Mouse (Mus musculus) embryonic facial prominence, embryonic 14.5 days (tissue): ENCODE measurements at regions not wholly inside any gene's neighbourhood (a gene's known extent, or its start where the extent isn't known, plus 50 kb on each side); places are given as distances from the start of the nearest gene placed in this dataset.

Experiments used
- ATAC-seq: fragments of 200-750 bp; cut with Nextera tagmentation; 2 replicates; pipeline ENCODE4 v1.8.0; 2017; ENCODE audit warnings: low read depth, moderate number of reproducible peaks, moderate TSS enrichment
- DNase-seq: peaks from one replicate; pipeline ENCODE4 v3.0.0-alpha.2; 2015; ENCODE audit warnings: low spot score
- H3K27ac ChIP-seq: fragments of 300-500 bp; sonication (generic); replicated peaks from 2 replicates; pipeline ENCODE4 v1.5.1; 2014; ENCODE audit warnings: low read depth, mild to moderate bottlenecking, low read length, moderate library complexity
- H3K27me3 ChIP-seq: fragments of 300-500 bp; sonication (generic); replicated peaks from 2 replicates; pipeline ENCODE4 v1.6.1; 2014; ENCODE audit warnings: low read length; ENCODE audit not compliant: control insufficient read depth, insufficient read depth
- H3K36me3 ChIP-seq: fragments of 300-500 bp; sonication (generic); 2 replicates; pipeline ENCODE4 v1.6.1; 2014; ENCODE audit warnings: low read length, mixed read lengths; ENCODE audit not compliant: control insufficient read depth, insufficient read depth
- H3K4me1 ChIP-seq: fragments of 300-500 bp; sonication (generic); 2 replicates; pipeline ENCODE4 v1.6.1; 2014; ENCODE audit warnings: antibody characterized with exemption, low read length; ENCODE audit not compliant: control insufficient read depth, insufficient read depth
- H3K4me2 ChIP-seq: fragments of 300-500 bp; sonication (generic); 2 replicates; pipeline ENCODE4 v1.6.1; 2014; ENCODE audit warnings: low read depth, mild to moderate bottlenecking, low read length, moderate library complexity, mixed read lengths
- H3K4me3 ChIP-seq: fragments of 300-500 bp; sonication (generic); 2 replicates; pipeline ENCODE4 v1.5.1; 2014; ENCODE audit warnings: low read depth, mild to moderate bottlenecking, low read length
- H3K9ac ChIP-seq: fragments of 300-500 bp; sonication (generic); 2 replicates; pipeline ENCODE4 v1.6.1; 2014; ENCODE audit warnings: low read depth, mild to moderate bottlenecking, low read length, moderate library complexity, mixed read lengths
- H3K9me3 ChIP-seq: fragments of 300-500 bp; sonication (generic); 2 replicates; pipeline ENCODE4 v1.6.1; 2016; ENCODE audit warnings: low read length; ENCODE audit not compliant: control insufficient read depth
- WGBS: fragments of 180-500 bp; shearing (Covaris S2); extraction: QIAGEN DNeasy Blood & Tissue Kit; methylation state at CpG from one replicate; pipeline ENCODE4 v1.1.7; 2014; 5-methylcytosine and 5-hydroxymethylcytosine counted together

GRCm38 (mm10) chr16:29035523-29035922, 106.0 kb upstream of the Mb21d2 start:
- H3K9ac ChIP-seq: no peak overlapping the region
- no peak for ATAC-seq

GRCm38 (mm10) chr16:29034053-29034794, 104.8 kb upstream of the Mb21d2 start:
- Histone ChIP-seq H3K4me3 (no peak overlapping the region), H3K36me3 (no peaks in the 10 kb centered on the region), H3K9me3 (no peaks in the 10 kb centered on the region), H3K27ac (no peak overlapping the region), H3K9ac (no peak overlapping the region), H3K4me1 (no peaks in the 10 kb centered on the region), H3K27me3 (no peaks in the 10 kb centered on the region), H3K4me2 (no peak overlapping the region)
- WGBS: 56% methylated on average over 16 of the region's 16 CpGs
- peak; percentile 70 for ATAC-seq
- DNase-seq: peak; percentile 22

More at GRCm38 (mm10) chr16:29035523-29035922, 106.0 kb upstream of the Mb21d2 start:
- Histone ChIP-seq H3K27me3 (no peaks in the 10 kb centered on the region), H3K27ac (no peak overlapping the region), H3K9me3 (no peaks in the 10 kb centered on the region), H3K4me2 (no peak overlapping the region), H3K36me3 (no peaks in the 10 kb centered on the region), H3K4me3 (no peak overlapping the region), H3K4me1 (no peaks in the 10 kb centered on the region)
- no peak for DNase-seq
- 79% methylated on average over 5 of the region's 5 CpGs for WGBS

GRCm38 (mm10) chr16:29033357-29033756, 103.9 kb upstream of the Mb21d2 start:
- DNase-seq: no peak
- H3K27ac ChIP-seq: no peak overlapping the region
- H3K9me3 ChIP-seq: no peaks in the 10 kb centered on the region
- no peak for ATAC-seq
- H3K36me3 ChIP-seq: no peaks in the 10 kb centered on the region
- H3K4me3 ChIP-seq: no peak overlapping the region
- WGBS: 66% methylated on average over 5 of the region's 5 CpGs
- no peak overlapping the region for H3K9ac ChIP-seq
- no peaks in the 10 kb centered on the region for H3K4me1 ChIP-seq
- H3K27me3 ChIP-seq: no peaks in the 10 kb centered on the region
- no peak overlapping the region for H3K4me2 ChIP-seq

GRCm38 (mm10) chr16:29027856-29028255, 98.4 kb upstream of the Mb21d2 start:
- H3K4me2 ChIP-seq: no peak overlapping the region
- ATAC-seq: no peak
- no peak overlapping the region for H3K27ac ChIP-seq

GRCm38 (mm10) chr16:29001249-29001648, 71.8 kb upstream of the Mb21d2 start:
- no peak overlapping the region for H3K27ac ChIP-seq
- ATAC-seq: peak; percentile 68; the same call in 1 of the 2 replicates
- peak; percentile 42 for DNase-seq
- no peaks in the 10 kb centered on the region for H3K9me3 ChIP-seq
- no peak overlapping the region for H3K4me3 ChIP-seq
- H3K4me1 ChIP-seq: no peaks in the 10 kb centered on the region
- H3K4me2 ChIP-seq: no peak overlapping the region
- 76% methylated on average over 9 of the region's 9 CpGs for WGBS
- no peaks in the 10 kb centered on the region for H3K36me3 ChIP-seq
- H3K27me3 ChIP-seq: no peaks in the 10 kb centered on the region
- H3K9ac ChIP-seq: no peak overlapping the region

More at GRCm38 (mm10) chr16:29027856-29028255, 98.4 kb upstream of the Mb21d2 start:
- H3K36me3 ChIP-seq: no peaks in the 10 kb centered on the region
- H3K4me1 ChIP-seq: no peaks in the 10 kb centered on the region
- no peaks in the 10 kb centered on the region for H3K9me3 ChIP-seq
- no peaks in the 10 kb centered on the region for H3K27me3 ChIP-seq
- 89% methylated on average over 11 of the region's 11 CpGs for WGBS
- H3K4me3 ChIP-seq: no peak overlapping the region
- H3K9ac ChIP-seq: no peak overlapping the region
- DNase-seq: no peak

- Histone ChIP-seq H3K4me3 (no peak overlapping the region), H3K4me1 (no peaks in the 10 kb centered on the region), H3K36me3 (no peaks in the 10 kb centered on the region), H3K27ac (no peak overlapping the region), H3K27me3 (no peaks in the 10 kb centered on the region), H3K9me3 (0 out of 2 replicates have a peak, but pooled peaks cover 2% of the 10 kb centered on the region), H3K4me2 (no peak overlapping the region), H3K9ac (no peak overlapping the region)
- 73% methylated on average over 3 of the region's 4 CpGs for WGBS
- DNase-seq (no peak), ATAC-seq (no peak)
Measured at GRCm38 (mm10) chr16:28999641-29000040, 70.2 kb upstream of the Mb21d2 start.

GRCm38 (mm10) chr16:28996629-28997028, 67.2 kb upstream of the Mb21d2 start:
- no peak overlapping the region for H3K4me2 ChIP-seq
- no peak overlapping the region for H3K27ac ChIP-seq
- no peaks in the 10 kb centered on the region for H3K36me3 ChIP-seq
- DNase-seq (no peak), ATAC-seq (no peak)
- no peak overlapping the region for H3K9ac ChIP-seq
- 0 out of 2 replicates have a peak, but pooled peaks cover 6% of the 10 kb centered on the region for H3K9me3 ChIP-seq
- WGBS: 89% methylated on average over 3 of the region's 3 CpGs
- no peaks in the 10 kb centered on the region for H3K27me3 ChIP-seq
- H3K4me3 ChIP-seq: no peak overlapping the region
- no peaks in the 10 kb centered on the region for H3K4me1 ChIP-seq

GRCm38 (mm10) chr16:28990666-28991065, 61.2 kb upstream of the Mb21d2 start:
- no peak overlapping the region for H3K4me3 ChIP-seq
- WGBS: 71% methylated on average over 3 of the region's 3 CpGs
- no peak overlapping the region for H3K27ac ChIP-seq
- H3K9me3 ChIP-seq: 0 out of 2 replicates have a peak, but pooled peaks cover 6% of the 10 kb centered on the region
- DNase-seq (no peak), ATAC-seq (no peak)
- no peak overlapping the region for H3K4me2 ChIP-seq
- no peaks in the 10 kb centered on the region for H3K27me3 ChIP-seq
- H3K9ac ChIP-seq: no peak overlapping the region
- no peaks in the 10 kb centered on the region for H3K36me3 ChIP-seq
- no peaks in the 10 kb centered on the region for H3K4me1 ChIP-seq

GRCm38 (mm10) chr16:28984931-28985330, 55.5 kb upstream of the Mb21d2 start:
- DNase-seq (no peak), ATAC-seq (no peak)
- Histone ChIP-seq H3K9me3 (no peaks in the 10 kb centered on the region), H3K4me1 (no peaks in the 10 kb centered on the region), H3K27me3 (no peaks in the 10 kb centered on the region), H3K4me3 (no peak overlapping the region), H3K36me3 (no peaks in the 10 kb centered on the region), H3K4me2 (no peak overlapping the region), H3K27ac (no peak overlapping the region), H3K9ac (no peak overlapping the region)
- WGBS: 48% methylated on average over 6 of the region's 6 CpGs
